Comparison of ENCODE assay signal across 21 mouse cellular contexts in genomic region chr5:24993190-24993589, GRCm38 (mm10).
DNase-seq lines count a peak whose midpoint lies in the region; ATAC-seq and TF ChIP-seq lines count a peak whose summit lies in the region.
"Had no signal": no experiment of that assay in that cellular context is flagged by ENCODE, and none has a peak within 500 bp of the region (broad histone marks: within the 10 kb centered on the region; RNA-seq: fewer than 3 reads in every experiment).

No protein-coding gene starts in this region.

- no peak for TF ChIP-seq CTCF in MEL (IDR thresholded peaks at IDR 0.05 in 2 of 3, conservative IDR thresholded peaks at IDR 0.05 in 1 of 3; ENCODE audit: control insufficient read depth in 1 of 3, insufficient read depth in 1 of 3, low read depth in 2 of 3, low read length in 3 of 3, poor library complexity in 1 of 3, severe bottlenecking in 1 of 3)

- no peaks in the 10 kb centered on the region for H3K9me3 ChIP-seq in heart, embryonic 12.5 days (replicated peaks)
- H3K9me3 ChIP-seq in heart, embryonic 16.5 days (replicated peaks; ENCODE audit: control insufficient read depth, low read length), result no peaks in the 10 kb centered on the region
- H3K9me3 ChIP-seq in MEL (replicated peaks; ENCODE audit: insufficient read depth, low read length), result no peaks in the 10 kb centered on the region
- H3K9me3 ChIP-seq: embryonic facial prominence, embryonic 13.5 days; forebrain, embryonic 12.5 days; hindbrain, embryonic 13.5 days had no signal

- TF ChIP-seq POLR2A in MEL (IDR thresholded peaks at IDR 0.05; ENCODE audit: control insufficient read depth in 1 of 2, insufficient read depth in 1 of 2, low read depth in 1 of 2, low read length in 2 of 2, poor library complexity in 1 of 2), result no peak

- H3K27me3 ChIP-seq in heart, embryonic 12.5 days (replicated peaks), result 0 out of 2 replicates have a peak, but pooled peaks cover 3% of the 10 kb centered on the region
- H3K27me3 ChIP-seq in heart, embryonic 16.5 days (ENCODE audit: control insufficient read depth, insufficient read depth, low read length), result no peaks in the 10 kb centered on the region
- no peaks in the 10 kb centered on the region for H3K27me3 ChIP-seq in MEL (ENCODE audit: control insufficient read depth in 1 of 2, insufficient read depth in 2 of 2, low read length in 2 of 2)
- H3K27me3 ChIP-seq: CH12.LX; embryonic facial prominence, embryonic 13.5 days; forebrain, embryonic 12.5 days; hindbrain, embryonic 13.5 days had no signal

- WGBS in heart, embryonic 12.5 days, result 61% methylated on average over 3 of the region's 3 CpGs
- WGBS in heart, embryonic 16.5 days, result 54% methylated on average over 3 of the region's 3 CpGs

- no peak for DNase-seq in heart, adult 8-10 months (ENCODE audit: low spot score)
- DNase-seq in heart, adult 11 months, result no peak
- peak; percentile 57 for DNase-seq in MEL (ENCODE audit: low read depth, low spot score)
- DNase-seq in gastrocnemius, adult 18-20 months (ENCODE audit: low spot score), result no peak
- no peak for DNase-seq in layer of hippocampus, adult 9-10 months (ENCODE audit: low spot score)
- DNase-seq: adrenal gland, adult 2 months; adrenal gland, postnatal 25 days; cerebellum, adult 2 months; cerebellum, postnatal 10 days; gastrocnemius, postnatal 14 days; kidney, adult 11 months; kidney, adult 9 months had no signal

- H3K4me1 ChIP-seq in heart, embryonic 12.5 days (replicated peaks), result peaks cover 75% of the 10 kb centered on the region
- H3K4me1 ChIP-seq in heart, embryonic 16.5 days (ENCODE audit: control insufficient read depth, insufficient read depth, low read length), result peaks cover 58% of the 10 kb centered on the region
- H3K4me1 ChIP-seq in MEL (ENCODE audit: control insufficient read depth in 1 of 2, insufficient read depth in 2 of 2, low read length in 2 of 2), result peaks cover 8 to 24% of the 10 kb centered on the region in 2 experiments
- H3K4me1 ChIP-seq: forebrain, embryonic 12.5 days had no signal

- H3K36me3 ChIP-seq in heart, embryonic 12.5 days, result no peaks in the 10 kb centered on the region
- no peaks in the 10 kb centered on the region for H3K36me3 ChIP-seq in heart, embryonic 16.5 days (ENCODE audit: control insufficient read depth, insufficient read depth)
- peaks cover 0 to 14% of the 10 kb centered on the region in 2 experiments; a peak in 2 of 4 replicates for H3K36me3 ChIP-seq in MEL (ENCODE audit: control insufficient read depth in 1 of 2, insufficient read depth in 2 of 2, low read length in 2 of 2)
- H3K36me3 ChIP-seq: embryonic facial prominence, embryonic 13.5 days; forebrain, embryonic 12.5 days; hindbrain, embryonic 13.5 days had no signal

- ATAC-seq in heart, embryonic 12.5 days (ENCODE audit: insufficient number of reproducible peaks, low FRiP score), result no peak
- ATAC-seq in heart, embryonic 16.5 days (replicated peaks; ENCODE audit: extremely low read depth, insufficient read depth, low FRiP score), result no peak
- ATAC-seq in megakaryocyte, adult 5-6 weeks (ENCODE audit: poor library complexity, severe bottlenecking), result 0 out of 2 replicates have a peak, but pooled peaks have one; percentile 26
- ATAC-seq: forebrain, embryonic 16.5 days; hindbrain, postnatal 0 days had no signal

- no peak overlapping the region for H3K9ac ChIP-seq in heart, embryonic 12.5 days
- H3K9ac ChIP-seq in heart, embryonic 16.5 days (ENCODE audit: low read length), result peak overlapping the region; percentile 86
- H3K9ac ChIP-seq in MEL (ENCODE audit: control insufficient read depth, low read depth, low read length, poor library complexity, severe bottlenecking), result no peak overlapping the region
- H3K9ac ChIP-seq: embryonic facial prominence, embryonic 13.5 days; forebrain, embryonic 12.5 days; hindbrain, embryonic 13.5 days had no signal

- peak overlapping the region; percentile 70; the same call in 1 of the 2 replicates for H3K4me2 ChIP-seq in heart, embryonic 12.5 days
- H3K4me2 ChIP-seq in heart, embryonic 16.5 days (ENCODE audit: low read depth, low read length), result peak overlapping the region; percentile 76
- H3K4me2 ChIP-seq: embryonic facial prominence, embryonic 13.5 days; forebrain, embryonic 12.5 days; hindbrain, embryonic 13.5 days had no signal

- no peak overlapping the region for H3K4me3 ChIP-seq in heart, embryonic 12.5 days
- H3K4me3 ChIP-seq in heart, embryonic 16.5 days (ENCODE audit: low read length), result peak overlapping the region; percentile 67; the same call in 1 of the 2 replicates
- no peak overlapping the region for H3K4me3 ChIP-seq in MEL (ENCODE audit: control insufficient read depth in 1 of 2, insufficient read depth in 1 of 2, low read depth in 2 of 2, low read length in 2 of 2)
- H3K4me3 ChIP-seq: embryonic facial prominence, embryonic 13.5 days; forebrain, embryonic 12.5 days; hindbrain, embryonic 13.5 days had no signal

- H3K79me2 ChIP-seq in MEL (ENCODE audit: control insufficient read depth, insufficient read depth, low read length, poor library complexity), result no peaks in the 10 kb centered on the region

- TF ChIP-seq EP300 in MEL (IDR thresholded peaks at IDR 0.05; ENCODE audit: low read depth in 1 of 2, low read length in 2 of 2), result no peak

- TF ChIP-seq RAD21 in MEL (IDR thresholded peaks at IDR 0.05; ENCODE audit: low read depth, low read length), result no peak

- no peak overlapping the region for H3K27ac ChIP-seq in heart, embryonic 12.5 days (ENCODE audit: poor library complexity, severe bottlenecking)
- H3K27ac ChIP-seq in heart, embryonic 16.5 days (ENCODE audit: low read length), result peak overlapping the region; percentile 23; the same call in 1 of the 2 replicates
- H3K27ac ChIP-seq in MEL (ENCODE audit: control insufficient read depth, low read depth, low read length), result no peak overlapping the region
- H3K27ac ChIP-seq: embryonic facial prominence, embryonic 13.5 days; forebrain, embryonic 12.5 days; hindbrain, embryonic 13.5 days; hindbrain, postnatal 0 days had no signal

TF ChIP-seq in MEL, 35 proteins besides CTCF, POLR2A, EP300 and RAD21:
- TF ChIP-seq MAX (IDR thresholded peaks at IDR 0.05; ENCODE audit: low read length), result no peak
- TF ChIP-seq MAZ (IDR thresholded peaks at IDR 0.05; ENCODE audit: low read depth, low read length), result no peak
- TF ChIP-seq JUND (IDR thresholded peaks at IDR 0.05; ENCODE audit: low read depth, low read length), result no peak
